In genomic region chr12:74142147-74142546, GRCm38 (mm10) we compare ENCODE assay signal across 19 mouse cellular contexts.
DNase-seq lines count a peak whose midpoint lies in the region; ATAC-seq and TF ChIP-seq lines count a peak whose summit lies in the region.
"Had no signal": no experiment of that assay in that cellular context is flagged by ENCODE, and none has a peak within 500 bp of the region (broad histone marks: within the 10 kb centered on the region; RNA-seq: fewer than 3 reads in every experiment).

No protein-coding gene starts in this region.

- H3K4me3 ChIP-seq in forebrain, embryonic 16.5 days (replicated peaks; ENCODE audit: low read length): no peak overlapping the region
- H3K4me3 ChIP-seq in forebrain, embryonic 11.5 days (ENCODE audit: low read depth, low read length): no peak overlapping the region
- no peak overlapping the region for H3K4me3 ChIP-seq in hindbrain, postnatal 0 days (ENCODE audit: low read length)
- H3K4me3 ChIP-seq in hindbrain, embryonic 13.5 days: no peak overlapping the region
- H3K4me3 ChIP-seq in midbrain, postnatal 0 days (ENCODE audit: low read depth, low read length): no peak overlapping the region
- H3K4me3 ChIP-seq in midbrain, embryonic 15.5 days: no peak overlapping the region
- H3K4me3 ChIP-seq: embryonic facial prominence, embryonic 12.5 days; myocyte had no signal

- no peak for DNase-seq in forebrain, embryonic 11.5 days (ENCODE audit: low spot score)
- peak; percentile 47 for DNase-seq in hindbrain, postnatal 0 days (ENCODE audit: low spot score)
- DNase-seq in midbrain, postnatal 0 days (ENCODE audit: low spot score): peak; percentile 58
- DNase-seq in right cerebral cortex, postnatal 25 days: peak; percentile 25
- DNase-seq in adrenal gland, adult (ENCODE audit: inconsistent age in 2 of 2, low spot score in 1 of 2): no peak
- DNase-seq: cerebellum, adult 9-11 months; heart, postnatal 10 days; kidney, adult 18-20 months; thymus, postnatal 14 days had no signal

- no peaks in the 10 kb centered on the region for H3K27me3 ChIP-seq in forebrain, embryonic 16.5 days (replicated peaks; ENCODE audit: control insufficient read depth, insufficient read depth, low read length)
- H3K27me3 ChIP-seq in forebrain, embryonic 11.5 days (ENCODE audit: control insufficient read depth, insufficient read depth, low read length): no peaks in the 10 kb centered on the region
- no peaks in the 10 kb centered on the region for H3K27me3 ChIP-seq in hindbrain, postnatal 0 days (ENCODE audit: insufficient read depth, low read length)
- H3K27me3 ChIP-seq in hindbrain, embryonic 13.5 days: no peaks in the 10 kb centered on the region
- H3K27me3 ChIP-seq in midbrain, postnatal 0 days (ENCODE audit: insufficient read depth, low read length): no peaks in the 10 kb centered on the region
- H3K27me3 ChIP-seq in midbrain, embryonic 15.5 days (replicated peaks): no peaks in the 10 kb centered on the region
- H3K27me3 ChIP-seq: CH12.LX; embryonic facial prominence, embryonic 12.5 days had no signal

- H3K9me3 ChIP-seq in forebrain, embryonic 16.5 days (ENCODE audit: control insufficient read depth, low read length): no peaks in the 10 kb centered on the region
- no peaks in the 10 kb centered on the region for H3K9me3 ChIP-seq in forebrain, embryonic 11.5 days (ENCODE audit: control insufficient read depth, low read length)
- H3K9me3 ChIP-seq in hindbrain, postnatal 0 days (ENCODE audit: low read length): no peaks in the 10 kb centered on the region
- H3K9me3 ChIP-seq in hindbrain, embryonic 13.5 days: no peaks in the 10 kb centered on the region
- no peaks in the 10 kb centered on the region for H3K9me3 ChIP-seq in midbrain, postnatal 0 days (ENCODE audit: low read length)
- no peaks in the 10 kb centered on the region for H3K9me3 ChIP-seq in midbrain, embryonic 15.5 days
- H3K9me3 ChIP-seq: embryonic facial prominence, embryonic 12.5 days had no signal

- no peaks in the 10 kb centered on the region for H3K36me3 ChIP-seq in forebrain, embryonic 16.5 days (ENCODE audit: control insufficient read depth, insufficient read depth)
- no peaks in the 10 kb centered on the region for H3K36me3 ChIP-seq in forebrain, embryonic 11.5 days (ENCODE audit: control insufficient read depth, insufficient read depth, low read length)
- no peaks in the 10 kb centered on the region for H3K36me3 ChIP-seq in hindbrain, postnatal 0 days (ENCODE audit: insufficient read depth, low read length)
- no peaks in the 10 kb centered on the region for H3K36me3 ChIP-seq in hindbrain, embryonic 13.5 days
- no peaks in the 10 kb centered on the region for H3K36me3 ChIP-seq in midbrain, postnatal 0 days (ENCODE audit: insufficient read depth, low read length)
- no peaks in the 10 kb centered on the region for H3K36me3 ChIP-seq in midbrain, embryonic 15.5 days (replicated peaks)
- H3K36me3 ChIP-seq: embryonic facial prominence, embryonic 12.5 days had no signal

- H3K9ac ChIP-seq in forebrain, embryonic 16.5 days (replicated peaks; ENCODE audit: low read depth, low read length): no peak overlapping the region
- H3K9ac ChIP-seq in forebrain, embryonic 11.5 days (ENCODE audit: low read length): no peak overlapping the region
- H3K9ac ChIP-seq in hindbrain, postnatal 0 days (replicated peaks; ENCODE audit: low read length): no peak overlapping the region
- H3K9ac ChIP-seq in hindbrain, embryonic 13.5 days: no peak overlapping the region
- H3K9ac ChIP-seq in midbrain, postnatal 0 days (replicated peaks; ENCODE audit: low read length, poor library complexity, severe bottlenecking): no peak overlapping the region
- no peak overlapping the region for H3K9ac ChIP-seq in midbrain, embryonic 15.5 days
- H3K9ac ChIP-seq: embryonic facial prominence, embryonic 12.5 days; liver, embryonic 14.5 days had no signal

- H3K4me1 ChIP-seq in forebrain, embryonic 16.5 days (replicated peaks; ENCODE audit: control insufficient read depth, insufficient read depth, low read length): no peaks in the 10 kb centered on the region; the same call in 1 of the 2 replicates
- no peaks in the 10 kb centered on the region for H3K4me1 ChIP-seq in forebrain, embryonic 11.5 days (replicated peaks; ENCODE audit: control insufficient read depth, insufficient read depth, low read length)
- no peaks in the 10 kb centered on the region for H3K4me1 ChIP-seq in hindbrain, postnatal 0 days (ENCODE audit: insufficient read depth, low read length)
- peaks cover 4% of the 10 kb centered on the region; the same call in 1 of the 2 replicates for H3K4me1 ChIP-seq in hindbrain, embryonic 13.5 days (replicated peaks)
- H3K4me1 ChIP-seq in midbrain, postnatal 0 days (ENCODE audit: insufficient read depth, low read length): no peaks in the 10 kb centered on the region
- H3K4me1 ChIP-seq in midbrain, embryonic 15.5 days: no peaks in the 10 kb centered on the region
- H3K4me1 ChIP-seq: embryonic facial prominence, embryonic 12.5 days had no signal

- no peak for TF ChIP-seq CTCF in hindbrain, postnatal 0 days (IDR thresholded peaks at IDR 0.05; ENCODE audit: low read depth)
- TF ChIP-seq CTCF in midbrain, postnatal 0 days (IDR thresholded peaks at IDR 0.05): no peak

- ATAC-seq in forebrain, embryonic 16.5 days: peak; percentile 33; the same call in 1 of the 2 replicates
- no peak for ATAC-seq in forebrain, embryonic 11.5 days (replicated peaks; ENCODE audit: low FRiP score)
- ATAC-seq in hindbrain, postnatal 0 days: peak; percentile 73
- no peak for ATAC-seq in hindbrain, embryonic 13.5 days (ENCODE audit: low FRiP score)
- no peak for ATAC-seq in midbrain, postnatal 0 days (ENCODE audit: low FRiP score)
- no peak for ATAC-seq in midbrain, embryonic 15.5 days (replicated peaks)

- H3K27ac ChIP-seq in forebrain, embryonic 16.5 days (ENCODE audit: low read length): no peak overlapping the region
- H3K27ac ChIP-seq in forebrain, embryonic 11.5 days (ENCODE audit: low read depth, low read length): no peak overlapping the region
- no peak overlapping the region for H3K27ac ChIP-seq in hindbrain, postnatal 0 days
- no peak overlapping the region for H3K27ac ChIP-seq in hindbrain, embryonic 13.5 days
- H3K27ac ChIP-seq in midbrain, postnatal 0 days (ENCODE audit: low read depth, low read length): no peak overlapping the region
- H3K27ac ChIP-seq in midbrain, embryonic 15.5 days: no peak overlapping the region
- H3K27ac ChIP-seq: embryonic facial prominence, embryonic 12.5 days; kidney, postnatal 0 days; liver, embryonic 14.5 days had no signal

- WGBS in forebrain, embryonic 16.5 days: 67% methylated on average over 7 of the region's 7 CpGs
- 83% methylated on average over 7 of the region's 7 CpGs for WGBS in forebrain, embryonic 11.5 days
- WGBS in hindbrain, postnatal 0 days: 19% methylated on average over 7 of the region's 7 CpGs
- WGBS in hindbrain, embryonic 13.5 days: 56% methylated on average over 7 of the region's 7 CpGs
- 31% methylated on average over 7 of the region's 7 CpGs for WGBS in midbrain, postnatal 0 days
- 46% methylated on average over 7 of the region's 7 CpGs for WGBS in midbrain, embryonic 15.5 days

- no peak overlapping the region for H3K4me2 ChIP-seq in forebrain, embryonic 16.5 days (ENCODE audit: low read length)
- H3K4me2 ChIP-seq in forebrain, embryonic 11.5 days (ENCODE audit: low read depth, low read length, severe bottlenecking): no peak overlapping the region
- H3K4me2 ChIP-seq in hindbrain, postnatal 0 days (ENCODE audit: low read depth, low read length): no peak overlapping the region
- H3K4me2 ChIP-seq in hindbrain, embryonic 13.5 days: no peak overlapping the region
- no peak overlapping the region for H3K4me2 ChIP-seq in midbrain, postnatal 0 days (ENCODE audit: low read depth, low read length, poor library complexity, severe bottlenecking)
- no peak overlapping the region for H3K4me2 ChIP-seq in midbrain, embryonic 15.5 days
- H3K4me2 ChIP-seq: embryonic facial prominence, embryonic 12.5 days; heart, embryonic 11.5 days; midbrain, embryonic 11.5 days had no signal

Comparison
In these comparisons a context has a peak if more than half of its experiments do, and no peak if none do; other contexts are left out.
1. ATAC-seq: peak in forebrain, embryonic 16.5 days (single experiment) and hindbrain, postnatal 0 days (single experiment); none in forebrain, embryonic 11.5 days (single experiment), hindbrain, embryonic 13.5 days (single experiment), midbrain, postnatal 0 days (single experiment) and midbrain, embryonic 15.5 days (single experiment).
2. DNase-seq: peak in hindbrain, postnatal 0 days (single experiment), midbrain, postnatal 0 days (single experiment) and right cerebral cortex, postnatal 25 days (single experiment); none in forebrain, embryonic 11.5 days (single experiment) and adrenal gland, adult (0 of 2).